Mouse (Mus musculus) liver, adult 2 months (tissue): Measurements from ENCODE around the gene 4933430I17Rik.

ENCODE experiments used
- CTCF ChIP-seq: fragments of 200-500 bp; IDR thresholded peaks from 2 replicates; pipeline ENCODE4 v1.5.1; 2011; ENCODE audit warnings: low read depth, low read length, control low read depth
- POLR2A ChIP-seq: fragments of 200-500 bp; IDR thresholded peaks from 2 replicates; pipeline ENCODE4 v1.6.1; 2011; ENCODE audit warnings: low read length, control low read depth; ENCODE audit not compliant: insufficient read depth; ENCODE audit errors: extremely low read depth

DNA sequence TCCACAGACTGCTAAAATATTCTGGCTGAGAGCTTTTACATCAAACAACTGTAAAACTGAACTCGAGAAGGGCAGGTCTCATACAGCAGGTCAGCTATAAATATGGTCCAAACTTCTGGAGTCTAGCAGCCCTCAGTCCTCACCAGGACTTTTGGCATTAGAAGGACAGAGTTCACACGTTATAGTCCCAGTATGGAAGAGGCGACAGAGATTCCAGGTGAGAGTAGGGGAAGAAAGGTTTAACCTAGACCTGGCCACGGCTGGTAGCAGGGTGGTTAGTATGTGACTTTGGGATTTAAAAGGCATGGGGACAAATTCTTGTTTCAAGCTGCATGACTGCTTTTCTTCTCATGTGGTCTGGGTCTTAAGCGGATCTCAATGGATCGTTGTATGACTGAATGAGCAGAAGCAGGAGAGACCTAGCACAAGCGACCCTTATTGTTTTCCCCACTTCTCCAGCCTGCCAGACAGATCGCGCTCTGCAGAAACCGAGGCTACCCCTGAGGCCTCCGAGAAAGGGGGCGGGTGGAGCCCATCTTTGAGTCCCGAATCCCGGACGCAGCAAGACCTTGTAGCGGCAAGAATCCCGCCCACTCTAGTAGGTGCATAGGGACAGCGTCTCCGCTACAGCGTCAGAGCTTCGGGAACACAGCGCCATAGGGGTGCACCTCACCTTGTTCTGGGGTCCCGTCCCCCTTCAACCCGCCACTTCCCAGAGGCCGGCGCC, 5.9 kb upstream of the 4933430I17Rik start:
- TF ChIP-seq CTCF (no peak), POLR2A (no peak; the same call in 1 of the 2 replicates)
